Mouse (Mus musculus): ENCODE data around the gene Rpl4.
"Not testable (repeated sequence)": the region's sequence is repeated elsewhere in the genome, so short reads cannot be mapped to it uniquely, and the experiment has no call there.

Gene Rpl4

GRCm38 (mm10) chr9:64172816-64173665 lies at the start of gene Rpl4, which contains the start of gene Zwilch:
Rpl4 (plus strand) TSS chr9:64173375.
Zwilch (minus strand) TSS chr9:64173104.
- peak; percentile 83 to 97 for DNase-seq (ENCODE audit: inconsistent age in 2 of 2, low spot score in 1 of 2)

- DNase-seq (ENCODE audit: inconsistent age in 2 of 2, low spot score in 1 of 2): peak; percentile 33 to 72
Observed at GRCm38 (mm10) chr9:64124846-64125245, 48.3 kb upstream of the Rpl4 start.

- DNase-seq (ENCODE audit: inconsistent age in 2 of 2, low spot score in 1 of 2): no peak
Observed at GRCm38 (mm10) chr9:64125307-64125706, 47.9 kb upstream of the Rpl4 start.

GRCm38 (mm10) chr9:64126121-64126520 lies 47.1 kb upstream of the Rpl4 start:
- no peak for DNase-seq (ENCODE audit: inconsistent age in 2 of 2, low spot score in 1 of 2)

- no peak for DNase-seq (ENCODE audit: inconsistent age in 2 of 2, low spot score in 1 of 2)
Observed at GRCm38 (mm10) chr9:64131623-64132022, 41.6 kb upstream of the Rpl4 start.

- peak; percentile 39 to 84 for DNase-seq (ENCODE audit: inconsistent age in 2 of 2, low spot score in 1 of 2)
Observed at GRCm38 (mm10) chr9:64138896-64139295, 34.3 kb upstream of the Rpl4 start.

- no peak for DNase-seq (ENCODE audit: inconsistent age in 2 of 2, low spot score in 1 of 2)
Observed at GRCm38 (mm10) chr9:64139879-64140278, 33.3 kb upstream of the Rpl4 start.

- no peak for DNase-seq (ENCODE audit: inconsistent age in 2 of 2, low spot score in 1 of 2)
Observed at GRCm38 (mm10) chr9:64156641-64157040, 16.5 kb upstream of the Rpl4 start.

GRCm38 (mm10) chr9:64160471-64160870 lies 12.7 kb upstream of the Rpl4 start:
- DNase-seq (ENCODE audit: inconsistent age in 2 of 2, low spot score in 1 of 2): peak; percentile 78 to 84

- not testable (repeated sequence) for DNase-seq (ENCODE audit: inconsistent age in 2 of 2, low spot score in 1 of 2)
Observed at GRCm38 (mm10) chr9:64169967-64170366, 3.2 kb upstream of the Rpl4 start.

- no peak for DNase-seq (ENCODE audit: inconsistent age in 2 of 2, low spot score in 1 of 2)
Observed at GRCm38 (mm10) chr9:64172145-64172815, 895 bp upstream of the Rpl4 start.

GRCm38 (mm10) chr9:64173666-64174220 lies 568 bp downstream of the Rpl4 start:
- DNase-seq (ENCODE audit: inconsistent age in 2 of 2, low spot score in 1 of 2): no peak

- no peak for DNase-seq (ENCODE audit: inconsistent age in 2 of 2, low spot score in 1 of 2)
Observed at GRCm38 (mm10) chr9:64174341-64174740, 1.2 kb downstream of the Rpl4 start.

GRCm38 (mm10) chr9:64174766-64175165 lies 1.6 kb downstream of the Rpl4 start:
- no peak for DNase-seq (ENCODE audit: inconsistent age in 2 of 2, low spot score in 1 of 2)

- no peak for DNase-seq (ENCODE audit: inconsistent age in 2 of 2, low spot score in 1 of 2)
Observed at GRCm38 (mm10) chr9:64175378-64175777, 2.2 kb downstream of the Rpl4 start.

GRCm38 (mm10) chr9:64178610-64178973 lies 5.4 kb downstream of the Rpl4 start:
- no peak for DNase-seq (ENCODE audit: inconsistent age in 2 of 2, low spot score in 1 of 2)

- peak; percentile 92 to 97 for DNase-seq (ENCODE audit: inconsistent age in 2 of 2, low spot score in 1 of 2)
Observed at GRCm38 (mm10) chr9:64178974-64179646, 5.9 kb downstream of the Rpl4 start, which contains the start of gene Snapc5. Snapc5 (plus strand) TSS chr9:64179274.

- DNase-seq (ENCODE audit: inconsistent age in 2 of 2, low spot score in 1 of 2): not testable (repeated sequence)
Observed at GRCm38 (mm10) chr9:64183295-64183694, 10.1 kb downstream of the Rpl4 start.

- no peak for DNase-seq (ENCODE audit: inconsistent age in 2 of 2, low spot score in 1 of 2)
Observed at GRCm38 (mm10) chr9:64184166-64184840, 11.1 kb downstream of the Rpl4 start.

GRCm38 (mm10) chr9:64193879-64194278 lies 20.7 kb downstream of the Rpl4 start:
- DNase-seq (ENCODE audit: inconsistent age in 2 of 2, low spot score in 1 of 2): peak; percentile 67 to 82

GRCm38 (mm10) chr9:64195554-64195953 lies 22.4 kb downstream of the Rpl4 start:
- no peak for DNase-seq (ENCODE audit: inconsistent age in 2 of 2, low spot score in 1 of 2)

All from adrenal gland, adult (tissue).